Mouse (Mus musculus) stomach, postnatal 0 days (tissue): ENCODE measurements around the gene Ppdpf. TPM values are rescaled to one million over a fixed set of nuclear protein-coding genes. Genes with fewer than 3 reads are reported as not detected.

Experiments
- ATAC-seq: fragments of 200-750 bp; cut with Nextera tagmentation; 2 replicates; pipeline ENCODE4 v1.8.0; 2017; ENCODE audit not compliant: low FRiP score, low TSS enrichment
- DNase-seq: peaks from one replicate; pipeline ENCODE4 v3.0.0-alpha.2; 2016; ENCODE audit warnings: low spot score
- H3K27ac ChIP-seq: fragments of 300-500 bp; sonication (generic); replicated peaks from 2 replicates; pipeline ENCODE4 v1.5.1; 2014; ENCODE audit warnings: mild to moderate bottlenecking, control low read depth
- H3K27me3 ChIP-seq: fragments of 300-500 bp; sonication (generic); 2 replicates; pipeline ENCODE4 v1.6.1; 2014; ENCODE audit warnings: low read length; ENCODE audit not compliant: control insufficient read depth, insufficient read depth
- H3K36me3 ChIP-seq: fragments of 300-500 bp; sonication (generic); 2 replicates; pipeline ENCODE4 v1.6.1; 2014; ENCODE audit warnings: low read length, mixed read lengths; ENCODE audit not compliant: control insufficient read depth, insufficient read depth
- H3K4me1 ChIP-seq: fragments of 300-500 bp; sonication (generic); replicated peaks from 2 replicates; pipeline ENCODE4 v1.6.1; 2014; ENCODE audit warnings: antibody characterized with exemption; ENCODE audit not compliant: control insufficient read depth, insufficient read depth
- H3K4me2 ChIP-seq: fragments of 300-500 bp; sonication (generic); replicated peaks from 2 replicates; pipeline ENCODE4 v1.6.1; 2014; ENCODE audit warnings: low read depth, mild to moderate bottlenecking, control low read depth, moderate library complexity
- H3K4me3 ChIP-seq: fragments of 300-500 bp; sonication (generic); 2 replicates; pipeline ENCODE4 v1.5.1; 2014; ENCODE audit warnings: low read depth, low read length, control low read depth
- H3K9ac ChIP-seq: fragments of 300-500 bp; sonication (generic); 2 replicates; pipeline ENCODE4 v1.6.1; 2014; ENCODE audit warnings: mild to moderate bottlenecking, low read length, control low read depth, mixed read lengths
- H3K9me3 ChIP-seq: fragments of 300-500 bp; sonication (generic); 2 replicates; pipeline ENCODE4 v1.6.1; 2016; ENCODE audit warnings: low read length; ENCODE audit not compliant: control insufficient read depth
- CTCF ChIP-seq: IDR thresholded peaks from 2 replicates; pipeline ENCODE4 v1.5.1; 2016; ENCODE audit warnings: antibody characterized with exemption, low read depth, mild to moderate bottlenecking, moderate library complexity
- EP300 ChIP-seq: optimal IDR thresholded peaks from 2 replicates; pipeline ENCODE3; 2016; ENCODE audit warnings: antibody characterized with exemption
- WGBS: fragments of 180-500 bp; shearing (Covaris S2); extraction: QIAGEN DNeasy Blood & Tissue Kit; methylation state at CpG from one replicate; pipeline ENCODE4 v1.1.7; 2014; 5-methylcytosine and 5-hydroxymethylcytosine counted together
- polyA plus RNA-seq: library from polyadenylated mRNA; unstranded; fragments of >200 nt; fragmentation: Nextera tagmentation; extraction: Ambion mirVana; gene quantifications from 2 replicates; pipeline ENCODE4 v1.2.1, GENCODE M21; 2015

The Ppdpf gene
- polyA plus RNA-seq, 1 experiment from 2014 or later = 310 TPM

DNA sequence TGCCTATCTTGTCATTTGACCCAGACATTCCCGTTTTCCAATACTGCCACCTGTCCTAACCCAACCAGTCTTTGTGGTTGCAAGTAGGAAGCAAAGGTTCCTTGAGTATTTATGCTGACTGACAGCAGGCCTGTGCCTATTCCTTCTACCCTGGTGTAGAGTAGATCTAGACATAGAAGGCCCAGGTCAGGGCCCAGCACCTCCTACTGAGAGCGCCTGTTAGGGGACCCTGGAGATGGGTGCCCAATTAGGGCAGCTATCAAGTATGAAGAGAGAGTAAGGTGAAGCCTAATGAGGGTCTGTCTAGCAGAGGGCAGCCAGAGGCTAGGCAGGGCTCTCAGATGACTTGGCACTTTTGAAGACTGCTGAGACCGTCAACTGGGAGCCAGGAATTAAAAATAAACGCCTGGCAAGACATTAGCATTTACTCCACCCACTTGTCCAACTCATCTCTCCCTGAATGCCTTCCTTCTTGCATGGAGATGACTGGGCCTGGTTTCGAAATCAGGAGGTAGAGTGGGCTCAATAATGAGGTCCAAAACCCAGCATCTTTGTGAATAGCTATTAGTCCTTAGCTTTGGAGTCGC is 29.2 kb upstream of the Ppdpf start:
- no peak overlapping the region for H3K4me2 ChIP-seq
- H3K4me3 ChIP-seq = no peak overlapping the region
- no peak for DNase-seq
- no peak overlapping the region for H3K27ac ChIP-seq
- 66% methylated on average over 6 of the region's 6 CpGs for WGBS
- no peak for ATAC-seq
- no peak for TF ChIP-seq EP300
- no peak for TF ChIP-seq CTCF
- H3K4me1 ChIP-seq = no peaks in the 10 kb centered on the region
- no peaks in the 10 kb centered on the region for H3K9me3 ChIP-seq
- H3K9ac ChIP-seq = no peak overlapping the region
- no peaks in the 10 kb centered on the region for H3K36me3 ChIP-seq
- H3K27me3 ChIP-seq = 0 out of 2 replicates have a peak, but pooled peaks cover 2% of the 10 kb centered on the region

DNA sequence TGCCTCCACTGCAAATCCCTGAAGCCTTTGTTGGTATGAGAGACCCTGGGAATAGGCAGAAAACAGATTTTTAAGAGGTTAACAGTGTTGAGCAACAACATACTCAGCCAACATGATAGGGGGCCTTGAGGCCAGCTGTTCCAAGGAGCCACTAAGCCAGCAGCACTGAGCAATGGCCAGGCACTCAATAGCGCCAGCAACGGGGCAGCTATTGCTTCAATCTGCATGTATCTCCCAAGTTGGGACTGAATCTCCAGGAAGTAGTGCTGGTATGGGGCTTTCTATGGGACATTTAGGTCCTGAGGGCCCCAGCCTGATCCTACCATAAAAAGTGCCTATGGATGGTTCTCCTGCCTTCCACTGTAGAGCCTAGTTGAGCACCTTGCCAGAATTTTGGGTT is 28.6 kb upstream of the Ppdpf start:
- no peak for DNase-seq
- Histone ChIP-seq H3K27me3 (0 out of 2 replicates have a peak, but pooled peaks cover 2% of the 10 kb centered on the region), H3K4me1 (no peaks in the 10 kb centered on the region), H3K9me3 (no peaks in the 10 kb centered on the region), H3K4me3 (no peak overlapping the region), H3K27ac (no peak overlapping the region), H3K9ac (no peak overlapping the region), H3K4me2 (no peak overlapping the region), H3K36me3 (no peaks in the 10 kb centered on the region)
- no peak for TF ChIP-seq EP300
- TF ChIP-seq CTCF = no peak
- WGBS = 89% methylated on average over 2 of the region's 2 CpGs
- ATAC-seq = no peak

DNA sequence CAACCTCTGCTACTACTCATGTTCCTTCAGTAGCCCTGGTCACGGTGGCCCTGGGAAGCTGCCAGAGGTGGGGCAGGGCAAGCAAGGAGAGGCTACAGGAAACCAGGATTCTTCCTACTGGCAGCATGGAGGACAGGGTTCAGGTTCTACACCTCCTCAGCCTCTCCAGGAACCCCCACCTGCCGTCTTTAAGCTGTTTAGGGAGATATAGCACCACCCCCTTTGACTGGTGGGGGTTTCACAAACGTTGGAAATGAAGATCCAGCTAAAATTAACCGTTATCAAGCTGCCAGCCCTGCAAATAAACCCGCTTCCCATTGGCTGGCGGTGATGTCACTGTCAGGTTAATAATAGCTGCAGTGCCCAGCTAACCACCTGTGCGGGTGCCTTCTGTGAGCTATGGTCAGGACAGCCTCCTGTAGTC is 27.9 kb upstream of the Ppdpf start:
- H3K4me3 ChIP-seq = no peak overlapping the region
- no peaks in the 10 kb centered on the region for H3K9me3 ChIP-seq
- DNase-seq (no peak), ATAC-seq (no peak)
- 0 out of 2 replicates have a peak, but pooled peaks cover 2% of the 10 kb centered on the region for H3K27me3 ChIP-seq
- H3K27ac ChIP-seq = no peak overlapping the region
- H3K9ac ChIP-seq = no peak overlapping the region
- no peaks in the 10 kb centered on the region for H3K36me3 ChIP-seq
- H3K4me1 ChIP-seq = no peaks in the 10 kb centered on the region
- WGBS = 52% methylated on average over 7 of the region's 7 CpGs
- no peak overlapping the region for H3K4me2 ChIP-seq
- TF ChIP-seq EP300 (no peak), CTCF (no peak)

DNA sequence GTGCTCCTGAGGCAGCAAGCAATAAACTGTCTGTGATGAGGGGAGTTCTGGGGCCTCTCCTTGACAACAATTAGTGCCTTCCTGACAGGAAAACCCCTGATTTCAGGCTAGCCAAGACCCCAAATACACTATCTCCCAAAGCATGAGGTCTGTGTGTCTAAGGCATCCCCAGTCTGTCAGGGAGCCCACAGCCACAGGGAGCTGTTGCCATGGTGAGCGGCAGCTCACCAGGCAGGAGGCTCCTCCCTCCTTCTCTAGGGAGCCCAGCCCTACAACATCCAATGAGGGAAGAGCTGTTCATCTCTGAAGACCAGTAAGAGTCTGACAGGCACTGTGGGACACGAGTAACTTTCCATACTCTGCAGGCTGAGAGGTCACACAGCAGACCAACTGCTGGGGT is 27.3 kb upstream of the Ppdpf start:
- H3K36me3 ChIP-seq = no peaks in the 10 kb centered on the region
- TF ChIP-seq CTCF (no peak), EP300 (no peak)
- no peaks in the 10 kb centered on the region for H3K4me1 ChIP-seq
- no peak for DNase-seq
- H3K4me2 ChIP-seq = no peak overlapping the region
- H3K27me3 ChIP-seq = 0 out of 2 replicates have a peak, but pooled peaks cover 2% of the 10 kb centered on the region
- no peak overlapping the region for H3K9ac ChIP-seq
- no peak; the same call in 1 of the 2 replicates for ATAC-seq
- 0% methylated on average over 2 of the region's 2 CpGs for WGBS
- H3K27ac ChIP-seq = no peak overlapping the region
- H3K4me3 ChIP-seq = no peak overlapping the region
- H3K9me3 ChIP-seq = no peaks in the 10 kb centered on the region

DNA sequence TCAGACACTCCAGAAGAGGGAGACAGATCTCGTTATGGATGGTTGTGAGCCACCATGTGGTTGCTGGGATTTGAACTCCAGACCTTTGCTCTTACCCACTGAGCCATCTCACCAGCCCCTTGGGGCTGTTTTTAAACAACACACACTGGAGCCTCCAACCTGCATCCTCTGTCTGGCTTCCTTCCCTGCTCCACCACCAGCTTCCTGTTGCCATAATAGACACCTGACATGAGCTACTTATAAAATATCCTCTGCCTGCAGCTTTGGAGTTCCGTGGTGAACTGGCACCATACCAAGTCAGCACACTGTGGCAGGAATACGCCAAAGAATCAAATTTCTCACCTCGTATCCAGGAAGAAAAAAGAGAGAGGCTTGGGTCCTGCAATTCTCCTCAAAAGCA is 26.2 kb upstream of the Ppdpf start:
- Histone ChIP-seq H3K9me3 (no peaks in the 10 kb centered on the region), H3K27ac (no peak overlapping the region), H3K4me3 (no peak overlapping the region), H3K9ac (no peak overlapping the region), H3K27me3 (0 out of 2 replicates have a peak, but pooled peaks cover under 1% of the 10 kb centered on the region), H3K36me3 (no peaks in the 10 kb centered on the region), H3K4me1 (no peaks in the 10 kb centered on the region), H3K4me2 (no peak overlapping the region)
- DNase-seq (no peak), ATAC-seq (no peak)
- TF ChIP-seq EP300 (no peak), CTCF (no peak)
- 60% methylated on average over 4 of the region's 4 CpGs for WGBS

DNA sequence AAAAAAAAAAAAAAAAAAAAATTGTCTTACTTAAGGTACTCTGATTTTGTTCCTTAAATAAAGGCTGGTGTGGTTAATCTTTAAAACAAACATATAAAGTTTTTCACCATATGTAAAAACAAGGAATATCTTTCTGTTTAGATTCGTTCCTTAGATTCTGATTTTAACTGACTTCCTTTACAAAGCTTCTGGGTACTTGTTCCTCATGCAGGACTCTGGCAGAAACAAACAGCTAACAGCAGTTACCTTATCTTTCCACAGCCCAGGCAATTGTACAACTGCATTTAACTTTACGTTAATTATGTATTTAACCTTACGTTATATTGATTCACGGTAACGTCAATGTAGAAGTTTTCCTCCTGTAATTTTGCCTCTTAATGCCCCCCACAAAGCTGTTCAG is 20.6 kb upstream of the Ppdpf start:
- Histone ChIP-seq H3K4me1 (no peaks in the 10 kb centered on the region), H3K9me3 (no peaks in the 10 kb centered on the region), H3K4me3 (no peak overlapping the region), H3K27ac (no peak overlapping the region), H3K4me2 (no peak overlapping the region), H3K36me3 (no peaks in the 10 kb centered on the region), H3K9ac (no peak overlapping the region), H3K27me3 (no peaks in the 10 kb centered on the region)
- no peak for DNase-seq
- ATAC-seq = no peak
- 52% methylated on average over 5 of the region's 5 CpGs for WGBS
- TF ChIP-seq EP300 = no peak
- TF ChIP-seq CTCF = no peak
